Mouse (Mus musculus): ENCODE results near the gene Crabp2. TPM values are rescaled to one million over a fixed set of nuclear protein-coding genes. Genes with fewer than 3 reads are reported as not detected.

Gene Crabp2
- total and polyA plus RNA-seq, 2 experiments from 2014 or later: 0.37 to 0.53 TPM

- DNase-seq (ENCODE audit: low spot score) (no peak), ATAC-seq (ENCODE audit: insufficient read depth, low read depth) (no peak)
- no peaks in the 10 kb centered on the region for H3K9me3 ChIP-seq (replicated peaks; ENCODE audit: control insufficient read depth, low read length)
- WGBS: 90% methylated on average over 1 of the region's 1 CpGs
- peaks cover 5% of the 10 kb centered on the region; the same call in 1 of the 2 replicates for H3K4me1 ChIP-seq (ENCODE audit: control insufficient read depth, insufficient read depth)
- H3K4me3 ChIP-seq (ENCODE audit: low read depth, low read length): no peak overlapping the region
- no peak overlapping the region for H3K9ac ChIP-seq (replicated peaks; ENCODE audit: low read depth, low read length)
- TF ChIP-seq EP300 (IDR thresholded peaks at IDR 0.05; ENCODE audit: low read depth) (no peak), CTCF (IDR thresholded peaks at IDR 0.05; ENCODE audit: low read depth) (no peak)
- peak overlapping the region; percentile 82; the same call in 1 of the 2 replicates for H3K4me2 ChIP-seq (ENCODE audit: low read depth, low read length)
- H3K27ac ChIP-seq (ENCODE audit: low read depth): no peak overlapping the region
- no peaks in the 10 kb centered on the region for H3K27me3 ChIP-seq (ENCODE audit: control insufficient read depth, insufficient read depth, low read length)
- H3K36me3 ChIP-seq (replicated peaks; ENCODE audit: control insufficient read depth, insufficient read depth, low read length): peaks cover 51% of the 10 kb centered on the region
Observed at GRCm38 (mm10) chr3:87918551-87918950, 29.9 kb upstream of the Crabp2 start.

- TF ChIP-seq CTCF (IDR thresholded peaks at IDR 0.05; ENCODE audit: low read depth) (no peak), EP300 (IDR thresholded peaks at IDR 0.05; ENCODE audit: low read depth) (peak; percentile 64; the same call in 1 of the 2 replicates)
- H3K9ac ChIP-seq (replicated peaks; ENCODE audit: low read depth, low read length): peak within 1 kb of the TSS; percentile 89
- H3K9me3 ChIP-seq (replicated peaks; ENCODE audit: control insufficient read depth, low read length): no peaks in the 10 kb centered on the region
- H3K4me3 ChIP-seq (ENCODE audit: low read depth, low read length): peak within 1 kb of the TSS; percentile 65
- peak; percentile 92 for ATAC-seq (ENCODE audit: insufficient read depth, low read depth)
- peak; percentile 98 for DNase-seq (ENCODE audit: low spot score)
- H3K27ac ChIP-seq (ENCODE audit: low read depth): peak within 1 kb of the TSS; percentile 86
- WGBS: 1% methylated on average over 30 of the region's 30 CpGs
- H3K36me3 ChIP-seq (replicated peaks; ENCODE audit: control insufficient read depth, insufficient read depth, low read length): peaks cover 51% of the 10 kb centered on the region
- H3K4me1 ChIP-seq (ENCODE audit: control insufficient read depth, insufficient read depth): peaks cover 5% of the 10 kb centered on the region; the same call in 1 of the 2 replicates
- H3K4me2 ChIP-seq (ENCODE audit: low read depth, low read length): peak within 1 kb of the TSS; percentile 82
- no peaks in the 10 kb centered on the region for H3K27me3 ChIP-seq (ENCODE audit: control insufficient read depth, insufficient read depth, low read length)
Observed at GRCm38 (mm10) chr3:87919336-87920108, 28.9 kb upstream of the Crabp2 start, which contains the start of gene Mrpl24. TSS of gene Mrpl24 (plus strand) at chr3:87919506.

GRCm38 (mm10) chr3:87920270-87920943 lies 28.1 kb upstream of the Crabp2 start:
- peak overlapping the region; percentile 82 for H3K4me2 ChIP-seq (ENCODE audit: low read depth, low read length)
- 63% methylated on average over 9 of the region's 9 CpGs for WGBS
- no peaks in the 10 kb centered on the region for H3K9me3 ChIP-seq (replicated peaks; ENCODE audit: control insufficient read depth, low read length)
- peaks cover 52% of the 10 kb centered on the region for H3K36me3 ChIP-seq (replicated peaks; ENCODE audit: control insufficient read depth, insufficient read depth, low read length)
- H3K4me3 ChIP-seq (ENCODE audit: low read depth, low read length): peak overlapping the region; percentile 65
- H3K4me1 ChIP-seq (ENCODE audit: control insufficient read depth, insufficient read depth): peaks cover 5% of the 10 kb centered on the region; the same call in 1 of the 2 replicates
- no peaks in the 10 kb centered on the region for H3K27me3 ChIP-seq (ENCODE audit: control insufficient read depth, insufficient read depth, low read length)
- H3K9ac ChIP-seq (replicated peaks; ENCODE audit: low read depth, low read length): peak overlapping the region; percentile 89
- no peak; the same call in 1 of the 2 replicates for TF ChIP-seq CTCF (IDR thresholded peaks at IDR 0.05; ENCODE audit: low read depth)
- no peak for TF ChIP-seq EP300 (IDR thresholded peaks at IDR 0.05; ENCODE audit: low read depth)
- 0 out of 2 replicates have a peak overlapping the region, but pooled peaks have one; percentile 86 for H3K27ac ChIP-seq (ENCODE audit: low read depth)
- no peak for DNase-seq (ENCODE audit: low spot score)
- ATAC-seq (ENCODE audit: insufficient read depth, low read depth): no peak

GRCm38 (mm10) chr3:87924996-87925395 lies 23.5 kb upstream of the Crabp2 start:
- ATAC-seq (ENCODE audit: insufficient read depth, low read depth) (no peak), DNase-seq (ENCODE audit: low spot score) (no peak)
- Histone ChIP-seq H3K4me3 (ENCODE audit: low read depth, low read length) (no peak overlapping the region), H3K36me3 (replicated peaks; ENCODE audit: control insufficient read depth, insufficient read depth, low read length) (peaks cover 59% of the 10 kb centered on the region), H3K27ac (ENCODE audit: low read depth) (no peak overlapping the region), H3K9ac (replicated peaks; ENCODE audit: low read depth, low read length) (no peak overlapping the region), H3K9me3 (replicated peaks; ENCODE audit: control insufficient read depth, low read length) (no peaks in the 10 kb centered on the region), H3K4me1 (ENCODE audit: control insufficient read depth, insufficient read depth) (peaks cover 10% of the 10 kb centered on the region), H3K27me3 (ENCODE audit: control insufficient read depth, insufficient read depth, low read length) (no peaks in the 10 kb centered on the region), H3K4me2 (ENCODE audit: low read depth, low read length) (no peak overlapping the region)
- TF ChIP-seq CTCF (IDR thresholded peaks at IDR 0.05; ENCODE audit: low read depth): no peak
- no peak for TF ChIP-seq EP300 (IDR thresholded peaks at IDR 0.05; ENCODE audit: low read depth)
- 79% methylated on average over 7 of the region's 7 CpGs for WGBS

- no peak overlapping the region for H3K4me2 ChIP-seq (ENCODE audit: low read depth, low read length)
- no peak for TF ChIP-seq EP300 (IDR thresholded peaks at IDR 0.05; ENCODE audit: low read depth)
- no peak for TF ChIP-seq CTCF (IDR thresholded peaks at IDR 0.05; ENCODE audit: low read depth)
- H3K4me3 ChIP-seq (ENCODE audit: low read depth, low read length): no peak overlapping the region
- WGBS: 91% methylated on average over 5 of the region's 5 CpGs
- ATAC-seq (ENCODE audit: insufficient read depth, low read depth) (no peak), DNase-seq (ENCODE audit: low spot score) (no peak)
- peaks cover 14% of the 10 kb centered on the region for H3K4me1 ChIP-seq (ENCODE audit: control insufficient read depth, insufficient read depth)
- H3K9me3 ChIP-seq (replicated peaks; ENCODE audit: control insufficient read depth, low read length): no peaks in the 10 kb centered on the region
- peaks cover 61% of the 10 kb centered on the region for H3K36me3 ChIP-seq (replicated peaks; ENCODE audit: control insufficient read depth, insufficient read depth, low read length)
- no peak overlapping the region for H3K9ac ChIP-seq (replicated peaks; ENCODE audit: low read depth, low read length)
- no peaks in the 10 kb centered on the region for H3K27me3 ChIP-seq (ENCODE audit: control insufficient read depth, insufficient read depth, low read length)
- H3K27ac ChIP-seq (ENCODE audit: low read depth): no peak overlapping the region
Observed at GRCm38 (mm10) chr3:87927452-87927851, 21.0 kb upstream of the Crabp2 start.

All from heart, postnatal 0 days (tissue).